Mouse (Mus musculus) common myeloid progenitor, adult 5-6 weeks (primary cell): Measurements from ENCODE around the gene Trat1. TPM values are rescaled to one million over a fixed set of nuclear protein-coding genes. Genes with fewer than 3 reads are reported as not detected.

Source experiments
- ATAC-seq: replicated peaks from 2 replicates; pipeline ENCODE4 v1.8.0; 2016; ENCODE audit warnings: low read depth, mild to moderate bottlenecking, moderate TSS enrichment, inconsistent platforms; ENCODE audit not compliant: poor library complexity, severe bottlenecking
- total RNA-seq: library from RNA; stranded (forward); fragments of 200-1000, 187-1606 nt; gene quantifications from 2 replicates; pipeline ENCODE4 v1.2.3, GENCODE M21; 2017

Gene Trat1
- total RNA-seq, 1 experiment from 2014 or later = 0.18 TPM

DNA sequence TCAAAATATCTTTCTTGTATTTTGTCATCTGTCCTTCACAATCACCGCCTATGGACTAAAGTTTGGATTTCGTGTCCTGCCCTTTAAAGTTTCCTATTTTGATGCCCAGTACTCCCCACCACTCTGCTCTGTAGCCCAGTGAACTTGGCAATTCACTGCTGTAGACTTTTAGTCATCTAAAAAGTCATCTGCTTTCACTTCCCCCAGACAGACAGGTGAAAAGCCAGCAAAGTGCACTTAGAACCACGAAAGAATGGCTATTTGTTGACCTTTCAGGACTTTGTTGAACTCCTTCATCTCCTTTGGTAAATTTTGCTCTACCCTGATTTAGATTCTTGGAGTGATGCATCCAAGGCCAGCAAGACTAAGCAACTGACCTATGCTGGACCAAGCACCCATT is 34.9 kb downstream of the Trat1 start:
- ATAC-seq = no peak

DNA sequence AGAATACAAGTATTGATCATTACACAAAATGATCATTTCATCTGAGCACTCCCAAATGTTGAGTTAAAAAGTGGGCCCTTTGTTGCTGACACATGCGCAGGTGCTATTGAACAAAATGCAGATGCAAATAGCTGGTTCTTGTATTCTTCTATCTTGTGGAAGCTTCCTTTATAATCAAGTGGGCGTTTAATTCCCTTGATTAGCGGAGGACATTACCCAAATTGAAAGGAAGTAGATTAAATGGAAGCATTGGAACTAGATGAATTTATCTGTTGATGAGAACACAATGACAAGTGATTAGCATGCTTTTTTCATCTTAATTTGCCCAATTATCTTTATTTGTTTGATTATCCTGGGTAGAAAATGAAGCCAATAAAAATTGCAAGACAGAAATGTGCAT is 51.6 kb downstream of the Trat1 start:
- no peak for ATAC-seq

DNA sequence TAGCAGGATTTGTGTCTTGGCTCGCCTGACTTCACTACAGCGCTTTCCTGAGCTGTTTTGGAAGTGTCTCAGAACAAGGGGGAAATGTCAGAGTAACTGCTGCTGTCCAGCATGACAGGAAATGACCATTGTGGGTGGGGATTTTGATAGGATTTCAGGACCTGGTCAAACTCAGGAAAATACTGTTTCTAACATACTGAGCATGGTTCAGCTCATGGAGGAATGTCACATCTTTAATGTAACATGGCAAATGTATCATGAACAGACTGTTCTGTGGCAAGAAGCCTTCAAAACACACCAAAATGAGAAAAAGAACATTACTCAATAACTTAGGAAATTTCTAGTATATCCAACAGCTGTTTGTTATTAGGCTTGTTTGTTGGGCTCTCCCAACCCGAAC is 52.1 kb downstream of the Trat1 start:
- no peak for ATAC-seq

DNA sequence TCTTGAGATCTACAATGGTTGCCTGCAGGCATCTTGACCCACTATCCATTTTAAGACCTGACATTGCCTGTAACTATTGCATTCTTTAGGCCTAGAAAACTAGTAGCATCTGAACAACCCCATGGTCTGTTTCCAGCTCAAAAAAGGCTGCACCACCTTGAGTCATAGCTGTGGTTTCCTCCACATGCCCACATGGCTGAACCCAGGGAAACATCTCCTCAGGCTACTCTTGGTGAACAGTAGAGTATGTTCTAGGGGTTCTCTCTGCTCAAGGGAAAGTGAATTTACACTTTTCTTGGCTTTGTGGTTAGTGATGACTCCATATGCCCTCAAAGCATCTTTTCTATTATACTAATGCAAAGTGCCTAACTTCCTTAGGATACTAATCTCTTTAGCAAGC is 55.5 kb downstream of the Trat1 start:
- peak; percentile 50 for ATAC-seq

- ATAC-seq = no peak
These were observed 69.9 kb downstream of the Trat1 start for GRCm38 (mm10) chr16:48701896-48702295.

Other genes with a start within 250 kb of the Trat1 start
- gene Retnlb, start 44.8 kb upstream of the Trat1 start, total RNA-seq = not detected in 2 replicates
- gene Retnla, start 70.5 kb upstream of the Trat1 start, total RNA-seq = not detected in 2 replicates
- gene Retnlg, start 100.6 kb upstream of the Trat1 start, total RNA-seq = 5.0 and 8.2 TPM in 2 replicates
- 37.0 and 39.6 TPM in 2 replicates for gene Dzip3, start 222.1 kb upstream of the Trat1 start, total RNA-seq
- 117 and 145 TPM in 2 replicates for gene Cip2a, start 222.2 kb upstream of the Trat1 start, total RNA-seq